Mouse (Mus musculus): ENCODE measurements around the gene Scn3b.

Gene Scn3b

GRCm38 (mm10) chr9:40339578-40339977 lies 70.6 kb downstream of the Scn3b start:
- DNase-seq (ENCODE audit: low spot score): no peak
